Mouse (Mus musculus) embryonic facial prominence, embryonic 12.5 days (tissue): ENCODE data around the gene Gm10220. TPM values are rescaled to one million over a fixed set of nuclear protein-coding genes. Genes with fewer than 3 reads are reported as not detected.

Experiments used
- polyA plus RNA-seq: library from polyadenylated mRNA; unstranded; fragments of >200 nt; fragmentation: Nextera tagmentation; extraction: Ambion mirVana; gene quantifications from 2 replicates; pipeline ENCODE4 v1.2.1, GENCODE M21; 2016

Gm10220 gene
- polyA plus RNA-seq, 1 experiment from 2014 or later: not detected

Other genes starting within 250 kb of the Gm10220 start
- not detected in 2 replicates for gene Gm21663, start 179.0 kb downstream of the Gm10220 start, polyA plus RNA-seq
- gene Gm21671, start 167.0 kb downstream of the Gm10220 start, polyA plus RNA-seq: not detected in 2 replicates
- not detected in 2 replicates for gene Gm21680, start 148.8 kb downstream of the Gm10220 start, polyA plus RNA-seq
- 0.08 TPM in 1 of 2 replicates, not detected in the other for gene Gm21698, start 132.8 kb downstream of the Gm10220 start, polyA plus RNA-seq
- gene Gm1979, start 116.6 kb downstream of the Gm10220 start, polyA plus RNA-seq: 0.13 TPM in 1 of 2 replicates, not detected in the other
- gene Gm5862, start 98.5 kb downstream of the Gm10220 start, polyA plus RNA-seq: not detected in 2 replicates
- not detected in 2 replicates for gene Speer4a, start 81.9 kb downstream of the Gm10220 start, polyA plus RNA-seq
- 0.11 TPM in 1 of 2 replicates, not detected in the other for gene Gm7347, start 62.8 kb downstream of the Gm10220 start, polyA plus RNA-seq
- gene Gm10471, start 32.1 kb downstream of the Gm10220 start, polyA plus RNA-seq: not detected in 2 replicates
- not detected in 2 replicates for gene 5031410I06Rik, start 16.1 kb downstream of the Gm10220 start, polyA plus RNA-seq
- gene Gm7361, start 136.3 kb upstream of the Gm10220 start, polyA plus RNA-seq: not detected in 2 replicates